Mouse (Mus musculus) embryonic facial prominence, embryonic 10.5 days (tissue): ENCODE measurements around the gene Egfem1. TPM values are rescaled to one million over a fixed set of nuclear protein-coding genes. Genes with fewer than 3 reads are reported as not detected.

Experiments used
- DNase-seq: peaks from one replicate; pipeline ENCODE4 v3.0.0-alpha.2; 2017; ENCODE audit warnings: low spot score
- H3K27ac ChIP-seq: fragments of 300-500 bp; sonication (generic); replicated peaks from 2 replicates; pipeline ENCODE4 v1.5.1; 2016; ENCODE audit warnings: mild to moderate bottlenecking
- H3K27me3 ChIP-seq: fragments of 300-500 bp; sonication (generic); replicated peaks from 2 replicates; pipeline ENCODE4 v1.6.1; 2016; ENCODE audit warnings: low read depth, mild to moderate bottlenecking; ENCODE audit not compliant: poor library complexity, severe bottlenecking
- H3K36me3 ChIP-seq: fragments of 300-500 bp; sonication (generic); replicated peaks from 2 replicates; pipeline ENCODE4 v1.6.1; 2016; ENCODE audit warnings: mild to moderate bottlenecking, moderate library complexity
- H3K4me1 ChIP-seq: fragments of 300-500 bp; sonication (generic); 2 replicates; pipeline ENCODE4 v1.6.1; 2016
- H3K4me3 ChIP-seq: fragments of 300-500 bp; sonication (generic); 2 replicates; pipeline ENCODE4 v1.5.1; 2016; ENCODE audit warnings: mild to moderate bottlenecking, moderate library complexity
- H3K9me3 ChIP-seq: fragments of 300-500 bp; sonication (generic); 2 replicates; pipeline ENCODE4 v1.6.1; 2016; ENCODE audit warnings: mild to moderate bottlenecking
- WGBS: fragments of 180-500 bp; shearing (Covaris S2); methylation state at CpG from one replicate; pipeline ENCODE4 v1.1.7; 2016; 5-methylcytosine and 5-hydroxymethylcytosine counted together
- polyA plus RNA-seq: library from polyadenylated mRNA; unstranded; fragments of >200 nt; fragmentation: Nextera tagmentation; extraction: Ambion mirVana; gene quantifications from 2 replicates; pipeline ENCODE4 v1.2.1, GENCODE M21; 2016

Egfem1 gene
- polyA plus RNA-seq, 1 experiment from 2014 or later, result 2.8 TPM

GRCm38 (mm10) chr3:29229712-29230111 lies 147.9 kb downstream of the Egfem1 start:
- 53% methylated on average over 2 of the region's 2 CpGs for WGBS
- H3K36me3 ChIP-seq, result no peaks in the 10 kb centered on the region

DNA sequence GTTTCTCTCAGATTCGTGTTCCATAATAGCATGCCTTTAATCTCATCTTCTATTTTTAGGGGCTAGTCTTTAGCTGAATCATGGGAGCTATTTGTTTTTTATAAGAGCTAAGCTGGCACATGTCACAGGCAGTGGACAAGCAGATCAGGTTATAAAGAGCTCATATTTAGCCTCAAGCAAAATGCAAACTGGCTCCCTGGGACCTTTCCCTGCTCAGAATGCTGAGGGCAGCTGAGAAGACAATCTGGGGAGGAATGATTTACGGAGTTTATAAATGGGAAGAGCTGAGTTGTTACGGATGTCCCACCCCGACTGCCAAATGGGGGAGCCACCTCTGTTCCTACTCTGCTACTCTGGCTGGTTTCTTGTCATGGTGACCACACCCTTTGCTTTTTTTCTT lies 153.7 kb downstream of the Egfem1 start:
- Histone ChIP-seq H3K27me3 (no peaks in the 10 kb centered on the region), H3K4me1 (no peaks in the 10 kb centered on the region), H3K9me3 (no peaks in the 10 kb centered on the region), H3K27ac (no peak overlapping the region), H3K4me3 (no peak overlapping the region), H3K36me3 (no peaks in the 10 kb centered on the region)
- DNase-seq, result no peak
- 70% methylated on average over 4 of the region's 4 CpGs for WGBS

More at GRCm38 (mm10) chr3:29229712-29230111, 147.9 kb downstream of the Egfem1 start:
- H3K27me3 ChIP-seq, result no peaks in the 10 kb centered on the region
- H3K4me3 ChIP-seq, result no peak overlapping the region
- H3K9me3 ChIP-seq, result no peaks in the 10 kb centered on the region
- H3K27ac ChIP-seq, result no peak overlapping the region
- no peaks in the 10 kb centered on the region for H3K4me1 ChIP-seq
- DNase-seq, result no peak

- 81% methylated on average over 5 of the region's 5 CpGs for WGBS
- Histone ChIP-seq H3K4me3 (no peak overlapping the region), H3K36me3 (no peaks in the 10 kb centered on the region), H3K27me3 (no peaks in the 10 kb centered on the region), H3K27ac (no peak overlapping the region), H3K4me1 (no peaks in the 10 kb centered on the region), H3K9me3 (no peaks in the 10 kb centered on the region)
- DNase-seq, result no peak
Measured at GRCm38 (mm10) chr3:29236517-29236916, 154.7 kb downstream of the Egfem1 start.

GRCm38 (mm10) chr3:29243600-29243999 lies 161.8 kb downstream of the Egfem1 start:
- Histone ChIP-seq H3K4me1 (0 out of 2 replicates have a peak, but pooled peaks cover 4% of the 10 kb centered on the region), H3K4me3 (no peak overlapping the region), H3K27me3 (no peaks in the 10 kb centered on the region), H3K36me3 (no peaks in the 10 kb centered on the region), H3K9me3 (no peaks in the 10 kb centered on the region), H3K27ac (no peak overlapping the region)
- DNase-seq, result no peak
- 32% methylated on average over 3 of the region's 3 CpGs for WGBS

DNA sequence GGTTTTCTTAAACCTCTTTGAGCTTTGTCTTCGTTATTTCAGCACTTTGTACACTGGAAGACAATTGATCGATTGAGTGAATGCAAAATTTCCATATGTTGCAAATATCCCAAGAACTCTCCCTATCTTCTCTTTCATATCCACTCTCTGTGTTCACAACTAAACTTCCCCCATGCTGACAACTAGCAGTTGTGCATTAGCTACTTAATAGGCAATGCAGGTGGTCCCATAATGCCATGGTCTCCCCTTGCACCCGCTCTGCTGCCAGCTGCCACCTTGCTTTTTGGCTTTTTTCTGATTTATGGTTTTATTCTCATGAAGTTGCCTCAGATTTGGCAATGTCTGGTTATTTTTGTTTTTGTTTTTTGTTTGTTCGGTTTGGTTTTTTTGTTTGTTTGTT lies 209.8 kb downstream of the Egfem1 start:
- no peaks in the 10 kb centered on the region for H3K4me1 ChIP-seq
- H3K27me3 ChIP-seq, result no peaks in the 10 kb centered on the region
- WGBS, result 85% methylated on average over 4 of the region's 4 CpGs
- H3K36me3 ChIP-seq, result no peaks in the 10 kb centered on the region
- no peak for DNase-seq
- H3K4me3 ChIP-seq, result no peak overlapping the region
- H3K9me3 ChIP-seq, result no peaks in the 10 kb centered on the region
- no peak overlapping the region for H3K27ac ChIP-seq

- Histone ChIP-seq H3K36me3 (no peaks in the 10 kb centered on the region), H3K9me3 (no peaks in the 10 kb centered on the region), H3K4me1 (no peaks in the 10 kb centered on the region), H3K27ac (no peak overlapping the region), H3K27me3 (no peaks in the 10 kb centered on the region), H3K4me3 (no peak overlapping the region)
- WGBS, result 63% methylated on average over 3 of the region's 3 CpGs
- no peak for DNase-seq
Measured at GRCm38 (mm10) chr3:29292251-29292650, 210.4 kb downstream of the Egfem1 start.

DNA sequence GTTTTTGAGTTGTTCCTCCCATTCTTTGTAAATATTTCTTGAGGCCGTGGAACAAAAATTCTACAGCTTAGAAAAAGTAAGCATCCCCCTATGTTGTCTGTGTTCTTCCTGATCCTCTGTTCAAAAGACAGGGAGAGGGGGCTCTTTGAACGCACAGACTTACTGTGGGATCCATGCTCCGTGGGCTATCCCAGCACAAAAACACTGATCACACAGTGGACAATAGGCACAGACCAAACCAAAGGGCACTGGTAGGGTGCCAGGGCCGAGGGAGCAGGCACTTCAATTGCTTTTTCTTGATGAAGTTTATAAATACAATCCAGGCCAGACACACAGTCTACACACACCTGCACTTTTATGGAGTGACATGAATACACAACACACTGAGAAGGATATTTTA lies 211.4 kb downstream of the Egfem1 start:
- Histone ChIP-seq H3K27ac (no peak overlapping the region), H3K36me3 (no peaks in the 10 kb centered on the region), H3K27me3 (no peaks in the 10 kb centered on the region), H3K4me1 (no peaks in the 10 kb centered on the region), H3K4me3 (no peak overlapping the region), H3K9me3 (no peaks in the 10 kb centered on the region)
- no peak for DNase-seq
- 71% methylated on average over 4 of the region's 4 CpGs for WGBS

DNA sequence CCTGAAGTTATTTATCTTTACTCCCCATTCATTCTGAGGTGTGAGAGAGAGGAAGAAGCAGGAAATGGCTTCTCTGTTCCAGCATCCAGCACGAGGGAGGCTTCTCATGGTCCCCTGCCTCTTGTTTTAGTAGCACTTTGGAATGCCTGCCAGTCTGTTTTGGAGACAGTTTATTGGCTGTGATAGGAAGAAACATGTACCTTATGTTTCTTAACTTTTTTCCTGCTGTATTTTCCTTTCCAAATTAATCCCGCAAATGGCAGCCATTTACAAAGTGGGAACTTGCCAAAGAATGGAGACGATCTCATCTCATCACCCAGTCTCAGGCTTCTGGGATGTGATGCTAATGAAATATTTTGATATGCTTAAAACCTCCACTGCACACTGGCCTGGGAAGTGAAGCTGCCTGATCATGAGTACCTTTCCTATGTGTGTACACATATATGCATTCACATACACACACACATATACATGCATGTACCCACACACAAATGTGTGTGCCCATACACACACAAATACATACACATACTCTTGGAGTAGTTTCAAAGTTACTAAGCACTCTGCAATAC lies 260.5 kb downstream of the Egfem1 start:
- 79% methylated on average over 3 of the region's 3 CpGs for WGBS
- no peak for DNase-seq
- Histone ChIP-seq H3K27me3 (no peaks in the 10 kb centered on the region), H3K36me3 (no peaks in the 10 kb centered on the region), H3K9me3 (no peaks in the 10 kb centered on the region), H3K4me3 (no peak overlapping the region), H3K4me1 (no peaks in the 10 kb centered on the region), H3K27ac (no peak overlapping the region)

DNA sequence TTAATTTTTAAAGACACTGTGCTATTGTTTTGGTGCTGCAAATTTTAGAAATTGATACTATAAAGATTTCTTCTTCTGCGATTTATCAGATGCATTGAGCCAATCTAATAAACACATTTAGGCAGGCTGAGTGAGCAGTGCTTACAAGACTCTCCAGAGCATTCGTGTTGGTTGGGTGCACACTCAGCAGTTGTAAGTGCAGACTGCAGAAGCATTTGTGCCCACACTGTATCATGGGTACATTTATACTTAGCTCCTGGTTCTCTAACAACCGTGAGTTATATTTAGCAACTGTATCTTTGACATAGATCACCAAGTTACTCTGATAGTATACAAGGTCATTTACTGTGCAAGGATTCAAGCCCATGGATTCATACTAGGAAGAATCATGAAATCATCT lies 264.0 kb downstream of the Egfem1 start:
- Histone ChIP-seq H3K9me3 (no peaks in the 10 kb centered on the region), H3K36me3 (no peaks in the 10 kb centered on the region), H3K4me3 (no peak overlapping the region), H3K27me3 (no peaks in the 10 kb centered on the region), H3K4me1 (0 out of 2 replicates have a peak, but pooled peaks cover 5% of the 10 kb centered on the region), H3K27ac (no peak overlapping the region)
- DNase-seq, result no peak
- WGBS, result 80% methylated on average over 3 of the region's 3 CpGs

DNA sequence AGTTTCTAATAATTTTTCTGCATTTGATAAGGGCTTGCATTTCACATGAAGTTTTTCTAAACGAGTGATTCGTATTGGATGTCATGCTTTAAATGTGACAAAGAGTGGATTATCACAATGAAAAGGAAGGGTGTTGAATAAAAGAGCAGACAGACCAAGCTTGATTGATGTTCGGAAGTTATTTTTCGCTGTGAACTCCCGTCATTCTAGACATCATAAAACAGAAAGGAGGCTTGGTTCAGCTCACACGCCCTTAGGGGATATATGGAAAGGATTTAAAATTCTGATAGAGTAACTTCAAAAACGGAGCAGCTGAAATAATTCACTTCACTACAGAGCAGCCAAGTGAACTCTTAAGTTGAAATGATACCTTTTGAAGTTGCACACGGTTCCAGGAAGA lies 285.1 kb downstream of the Egfem1 start:
- no peaks in the 10 kb centered on the region for H3K9me3 ChIP-seq
- no peak for DNase-seq
- no peak overlapping the region for H3K27ac ChIP-seq
- H3K4me3 ChIP-seq, result no peak overlapping the region
- WGBS, result 65% methylated on average over 8 of the region's 8 CpGs
- no peaks in the 10 kb centered on the region for H3K4me1 ChIP-seq
- no peaks in the 10 kb centered on the region for H3K27me3 ChIP-seq
- no peaks in the 10 kb centered on the region for H3K36me3 ChIP-seq

DNA sequence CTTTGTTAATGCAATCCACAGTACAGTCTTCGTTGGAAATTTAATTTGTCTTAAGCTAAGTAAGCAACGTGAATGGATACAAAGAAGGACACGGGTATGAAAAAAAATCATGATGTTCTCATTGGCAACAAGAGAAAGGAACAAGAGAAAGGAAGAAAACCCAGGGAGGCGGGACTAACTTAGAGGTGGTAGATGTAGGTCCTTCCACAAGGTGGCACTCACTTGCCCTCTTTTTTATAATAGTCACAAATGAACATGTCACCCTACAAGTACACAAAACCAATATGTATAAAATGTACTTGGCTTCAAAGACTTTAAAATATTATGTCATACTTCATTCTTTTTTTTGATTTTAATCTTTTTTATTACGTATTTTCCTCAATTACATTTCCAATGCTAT lies 288.7 kb downstream of the Egfem1 start:
- no peak for DNase-seq
- H3K9me3 ChIP-seq, result no peaks in the 10 kb centered on the region
- no peak overlapping the region for H3K4me3 ChIP-seq
- 67% methylated on average over 5 of the region's 5 CpGs for WGBS
- no peaks in the 10 kb centered on the region for H3K36me3 ChIP-seq
- H3K27me3 ChIP-seq, result no peaks in the 10 kb centered on the region
- no peak overlapping the region for H3K27ac ChIP-seq
- H3K4me1 ChIP-seq, result no peaks in the 10 kb centered on the region

- Histone ChIP-seq H3K4me3 (no peak overlapping the region), H3K27ac (no peak overlapping the region), H3K9me3 (no peaks in the 10 kb centered on the region), H3K4me1 (peaks cover 14% of the 10 kb centered on the region; the same call in 1 of the 2 replicates), H3K27me3 (no peaks in the 10 kb centered on the region), H3K36me3 (no peaks in the 10 kb centered on the region)
- WGBS, result 55% methylated on average over 2 of the region's 2 CpGs
- no peak for DNase-seq
Measured at GRCm38 (mm10) chr3:29381255-29381654, 299.4 kb downstream of the Egfem1 start.

- Histone ChIP-seq H3K9me3 (no peaks in the 10 kb centered on the region), H3K36me3 (no peaks in the 10 kb centered on the region), H3K4me1 (no peaks in the 10 kb centered on the region), H3K27ac (no peak overlapping the region), H3K27me3 (no peaks in the 10 kb centered on the region), H3K4me3 (no peak overlapping the region)
- WGBS, result 88% methylated on average over 3 of the region's 3 CpGs
- DNase-seq, result no peak
Measured at GRCm38 (mm10) chr3:29399064-29399463, 317.2 kb downstream of the Egfem1 start.

GRCm38 (mm10) chr3:29421634-29422033 lies 339.8 kb downstream of the Egfem1 start:
- Histone ChIP-seq H3K9me3 (no peaks in the 10 kb centered on the region), H3K27me3 (no peaks in the 10 kb centered on the region), H3K27ac (no peak overlapping the region), H3K4me1 (no peaks in the 10 kb centered on the region), H3K4me3 (no peak overlapping the region), H3K36me3 (no peaks in the 10 kb centered on the region)
- no peak for DNase-seq
- whole genome bisulfite sequencing, result 97% methylated on average over 2 of the region's 2 CpGs
